Mouse (Mus musculus) left cerebral cortex, postnatal 36 days (tissue): ENCODE measurements around the gene Fhit. TPM values are rescaled to one million over a fixed set of nuclear protein-coding genes. Genes with fewer than 3 reads are reported as not detected.
A peak's percentile ranks its signal among the peaks of the same experiment; 100 is the strongest.
"Not testable (repeated sequence)": the region's sequence is repeated elsewhere in the genome, so short reads cannot be mapped to it uniquely, and the experiment has no call there.

Source experiments
- DNase-seq, 2 experiments: peaks; one replicate each; pipeline ENCODE4 v3.0.0; 2021 to 2022; ENCODE audit warnings: low spot score in 2 of 2, mixed read lengths in 1 of 2
- intact Hi-C: fragments of 180-260 bp; cut with DNase I; formaldehyde crosslinking; loops from one replicate; pipeline ENCODE4 v1.15.1; 2025
- total RNA-seq, 2 experiments: library from RNA; stranded (reverse); gene quantifications; 2 replicates each; pipeline ENCODE4 v1.2.3; 2021

The Fhit gene
- total RNA-seq, 2 experiments from 2014 or later: 5.3 to 6.2 TPM

DNA sequence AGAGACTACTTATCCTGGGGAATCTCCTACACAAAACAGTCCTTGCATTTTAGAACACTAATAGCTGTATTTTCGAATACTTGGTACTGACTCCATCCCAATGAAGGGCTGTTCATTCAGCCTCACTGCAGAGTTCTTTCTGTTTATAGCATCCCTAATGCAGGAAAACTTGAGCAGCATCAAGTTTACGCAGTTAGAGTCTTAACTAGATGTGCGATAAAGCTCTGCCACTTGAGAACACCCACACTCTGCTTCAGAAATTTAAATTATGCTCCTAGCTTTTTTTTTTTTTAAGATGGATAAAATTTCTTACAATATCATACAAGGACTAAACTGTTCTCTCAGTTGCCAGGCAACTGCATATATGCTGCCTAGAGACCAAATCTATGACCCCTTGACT is 183.2 kb downstream of the Fhit start:
- DNase-seq: peak in 1 of 2 experiments; percentile 8
- intact Hi-C loops: no loop called here

GRCm38 (mm10) chr14:10941647-10942046 is 220.2 kb downstream of the Fhit start:
- no peak for DNase-seq
- intact Hi-C loops: no loop called here

- DNase-seq: no peak
- intact Hi-C loops: no loop called here
Measured at GRCm38 (mm10) chr14:10933667-10934066, 228.2 kb downstream of the Fhit start.

DNA sequence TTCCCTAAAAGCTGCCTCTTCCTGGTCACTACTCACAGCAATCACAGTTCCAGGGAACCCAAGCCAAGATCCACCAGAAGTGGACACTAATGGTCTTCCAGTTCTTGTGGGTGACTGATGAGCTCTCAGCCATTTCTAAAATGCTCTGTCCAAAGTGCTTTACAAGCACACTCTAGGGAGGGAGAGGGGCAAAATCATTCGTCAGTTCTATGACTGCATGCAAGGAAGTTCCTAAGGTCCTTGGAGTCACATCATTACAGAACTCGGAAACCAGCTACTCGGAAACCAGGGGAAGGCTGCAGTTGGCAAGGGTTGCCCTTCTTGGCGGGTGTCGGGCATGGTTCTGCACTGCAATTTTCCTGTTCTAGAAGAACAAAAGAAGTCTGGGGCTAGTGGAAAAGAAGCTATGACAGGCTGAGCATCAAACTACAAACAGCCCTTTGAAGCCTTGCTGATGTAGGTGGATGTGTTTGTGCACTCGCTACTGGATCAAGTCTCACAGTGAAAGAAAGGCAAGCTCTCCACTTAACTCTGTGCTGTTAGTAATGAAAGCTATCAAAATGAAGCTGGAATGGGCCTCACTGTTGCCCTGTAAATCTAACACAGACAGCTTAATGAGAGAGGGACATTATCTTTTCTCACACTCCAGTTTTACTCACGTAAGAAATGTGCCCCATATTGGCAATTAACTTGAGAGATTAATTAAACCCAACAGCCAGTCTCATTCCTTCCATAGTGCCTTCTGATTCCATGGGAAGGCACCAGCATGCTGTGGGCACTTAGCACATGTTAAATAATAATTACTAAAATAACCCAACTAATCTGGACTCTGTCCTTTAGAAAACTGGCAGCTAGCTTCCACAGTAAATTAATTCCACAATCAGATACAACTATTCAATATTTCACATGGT is 243.7 kb downstream of the Fhit start:
- intact Hi-C loops: no loop called here
- no peak for DNase-seq

DNA sequence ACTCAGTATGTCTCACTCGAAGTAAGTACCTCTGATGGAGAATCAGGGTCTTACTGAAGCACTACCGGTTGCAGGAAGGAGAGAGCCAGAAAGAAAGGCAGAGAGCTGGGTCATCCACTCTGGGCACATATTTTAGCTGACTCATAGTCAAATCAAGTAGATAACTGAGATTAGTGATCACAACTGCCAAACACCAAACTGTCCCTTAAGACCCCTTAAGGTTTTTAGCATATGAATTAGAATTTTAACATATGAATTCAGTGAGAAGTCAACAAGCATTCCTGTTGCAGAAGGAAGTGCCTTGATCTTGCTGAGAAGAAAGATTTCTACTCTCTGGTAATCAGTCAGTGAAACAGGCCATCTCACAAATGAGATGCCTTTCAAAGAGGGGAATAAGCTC is 253.8 kb downstream of the Fhit start:
- no peak for DNase-seq
- intact Hi-C loops: no loop called here

- intact Hi-C loops: no loop called here
- DNase-seq: no peak
Measured at GRCm38 (mm10) chr14:10882759-10883158, 279.1 kb downstream of the Fhit start.

DNA sequence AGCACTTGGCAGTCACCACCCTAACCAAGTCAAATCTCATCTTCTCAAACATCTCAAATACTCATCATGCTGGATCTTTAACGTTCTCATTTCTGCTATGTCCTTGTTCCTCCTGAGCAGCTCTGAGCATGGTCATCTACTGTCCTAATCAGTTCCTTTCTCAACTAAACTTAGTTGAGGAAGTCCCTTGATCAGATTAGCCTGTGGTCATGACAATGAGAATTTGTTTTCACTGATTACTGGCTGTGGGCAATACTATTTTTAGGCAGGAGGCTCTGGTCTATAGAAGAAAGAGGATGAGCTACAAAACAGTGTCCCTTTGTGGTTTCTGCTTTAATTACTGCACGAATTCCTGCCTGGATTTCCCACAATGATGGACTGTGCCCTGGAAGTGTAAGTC is 281.1 kb downstream of the Fhit start:
- DNase-seq: no peak
- intact Hi-C loops: no loop called here

DNA sequence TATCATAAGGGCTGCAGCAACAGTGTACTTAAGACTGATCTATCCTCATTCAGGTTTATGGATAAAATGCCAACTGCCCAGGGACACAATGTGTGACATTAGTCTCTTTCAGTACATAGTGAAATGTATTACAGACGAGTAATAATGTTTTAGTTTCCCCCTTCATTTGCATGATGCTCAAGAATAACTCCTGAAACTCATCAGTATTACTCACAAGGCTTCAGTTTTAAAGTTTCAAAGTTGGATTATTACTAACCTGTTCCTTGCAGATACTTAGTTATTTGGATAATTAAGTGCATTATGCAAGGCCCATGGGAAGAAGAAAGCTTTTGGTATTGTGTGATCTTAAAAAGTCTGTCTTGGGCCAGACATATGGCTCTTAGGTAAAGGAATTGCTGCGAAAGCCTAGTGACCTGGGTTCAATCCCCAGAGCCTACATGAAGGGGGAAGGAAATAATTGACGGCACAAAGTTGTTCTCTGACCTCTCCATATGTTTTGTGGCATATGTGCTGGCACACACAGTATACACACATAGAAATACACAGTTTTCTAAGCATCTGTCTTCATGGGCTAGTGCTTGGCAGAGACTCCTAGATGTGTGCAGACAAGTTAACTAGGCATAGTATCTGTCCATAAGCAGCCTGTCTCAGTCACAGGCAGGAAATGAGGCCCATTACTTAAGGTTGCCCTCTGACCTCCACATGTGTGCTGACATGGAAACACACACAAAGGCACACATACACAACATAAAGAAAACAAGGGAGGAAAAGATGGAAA is 287.1 kb downstream of the Fhit start:
- DNase-seq: no peak
- intact Hi-C loops: no loop called here

- DNase-seq: no peak
- intact Hi-C loops: no loop called here
Measured at GRCm38 (mm10) chr14:10857606-10858005, 304.2 kb downstream of the Fhit start.

- intact Hi-C loops: no loop called here
- no peak for DNase-seq
Measured at GRCm38 (mm10) chr14:10851936-10852335, 309.9 kb downstream of the Fhit start.

GRCm38 (mm10) chr14:10836001-10836400 is 325.8 kb downstream of the Fhit start:
- no peak for DNase-seq
- intact Hi-C loops: no loop called here

DNA sequence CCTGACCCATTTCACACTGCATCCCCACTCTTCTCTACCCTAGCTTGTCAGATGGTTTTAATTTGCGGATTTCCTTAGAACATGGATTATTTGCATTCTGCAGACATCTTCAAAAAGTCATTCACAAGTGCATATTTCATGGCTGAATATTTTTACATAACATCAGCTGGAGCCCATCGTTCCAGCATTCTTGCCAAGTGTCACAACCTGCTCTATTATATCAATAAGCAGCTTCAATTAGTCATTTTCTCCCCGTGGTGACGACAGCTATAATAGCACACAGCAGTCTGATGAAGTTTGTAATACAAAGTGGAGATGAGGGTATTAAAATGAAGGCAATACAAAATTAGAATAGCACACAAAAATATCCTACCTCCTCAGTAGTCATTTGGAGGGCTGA is 337.0 kb downstream of the Fhit start:
- no peak for DNase-seq
- intact Hi-C loops: no loop called here

DNA sequence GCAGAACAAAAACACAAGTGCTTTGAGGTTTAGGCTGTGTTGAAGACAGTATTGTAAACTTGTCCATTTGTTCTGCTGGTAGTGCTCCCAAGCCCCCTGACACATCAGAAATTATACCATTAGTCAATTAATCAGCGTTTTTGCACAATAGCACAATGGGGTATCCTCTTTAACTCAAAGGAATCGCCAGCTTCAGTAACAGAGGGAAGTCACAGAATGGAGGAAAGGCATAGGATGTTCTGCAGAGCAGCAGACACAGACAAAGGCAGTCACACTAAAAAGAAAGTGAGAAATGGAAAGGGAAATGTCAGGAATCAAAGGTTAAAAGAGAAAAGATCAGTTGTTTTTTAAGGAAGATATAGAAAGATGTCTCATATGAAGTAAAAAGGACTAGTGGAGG is 348.3 kb downstream of the Fhit start:
- no peak for DNase-seq
- intact Hi-C loops: no loop called here

DNA sequence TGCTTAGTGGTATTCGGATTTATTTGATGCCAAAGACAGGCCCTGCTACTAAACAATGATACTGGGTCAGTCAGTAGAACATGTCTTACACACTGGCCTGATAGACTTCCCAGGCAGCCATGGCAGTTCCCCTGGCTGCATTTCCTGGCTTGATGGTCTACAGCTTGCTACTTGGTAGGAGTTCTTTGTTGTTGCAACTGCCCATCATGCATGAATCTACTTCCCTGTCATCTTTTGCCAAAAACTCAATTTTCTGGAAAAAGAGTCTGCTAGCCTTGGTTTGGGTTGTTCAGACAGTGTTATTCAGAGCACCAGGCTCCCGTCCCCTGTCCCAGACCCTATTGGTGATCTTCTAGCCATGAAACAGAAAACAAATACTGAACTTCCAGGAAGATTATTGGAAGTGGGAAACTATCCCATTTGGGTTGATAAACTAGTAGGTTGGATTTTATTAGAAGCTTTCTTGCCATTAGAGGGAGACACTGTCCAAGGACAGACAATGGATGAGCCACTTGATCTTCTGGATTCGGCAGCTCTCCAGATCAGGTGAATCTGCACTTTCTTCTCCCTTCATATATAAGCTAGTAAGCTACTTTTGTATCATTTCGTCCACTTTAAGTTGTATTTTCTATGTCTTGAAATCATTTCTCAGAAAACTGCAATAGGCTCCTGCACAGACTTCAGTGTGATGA is 363.2 kb downstream of the Fhit start:
- intact Hi-C loops: no loop called here
- no peak for DNase-seq

DNA sequence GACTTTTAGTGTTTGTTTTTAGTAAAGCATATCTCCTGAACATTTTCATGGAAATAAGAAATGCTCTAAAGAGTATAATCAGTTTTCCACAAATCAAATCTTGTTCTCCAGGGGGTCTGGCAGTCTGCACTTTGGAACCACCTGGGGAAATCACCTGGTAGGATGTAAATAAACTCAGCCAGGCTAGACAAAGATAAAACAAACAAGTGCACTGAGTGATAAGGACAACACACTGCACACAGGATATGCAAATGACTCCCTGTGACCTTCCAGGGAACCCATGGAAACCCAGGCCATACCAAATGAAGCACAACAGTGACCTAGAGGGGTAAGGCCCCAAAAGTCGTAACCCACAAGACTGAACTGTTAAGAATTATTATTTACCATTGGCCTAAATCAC is 364.2 kb downstream of the Fhit start:
- DNase-seq: no peak
- intact Hi-C loops: no loop called here

- intact Hi-C loops: no loop called here
- DNase-seq: no peak
Measured at GRCm38 (mm10) chr14:10795498-10796075, 366.2 kb downstream of the Fhit start.

DNA sequence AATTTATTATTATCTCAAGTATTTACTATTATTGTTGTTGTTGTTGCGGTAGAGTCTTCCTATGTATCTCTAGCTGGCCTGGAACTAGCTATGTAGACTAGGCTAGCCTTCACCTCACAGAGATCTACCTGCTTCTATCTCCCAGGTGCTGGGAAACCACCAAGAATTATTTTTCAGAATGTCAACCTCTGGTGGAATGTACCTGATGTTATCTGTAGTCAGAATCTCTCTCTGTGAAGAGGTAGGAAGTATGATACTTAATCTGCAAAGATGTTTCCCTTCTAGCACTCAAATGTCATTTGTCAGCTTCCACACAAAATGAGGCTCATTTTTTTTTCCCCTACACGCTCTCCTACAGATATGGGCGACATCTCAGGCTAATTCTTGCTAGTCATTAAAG is 377.9 kb downstream of the Fhit start:
- intact Hi-C loops: no loop called here

DNA sequence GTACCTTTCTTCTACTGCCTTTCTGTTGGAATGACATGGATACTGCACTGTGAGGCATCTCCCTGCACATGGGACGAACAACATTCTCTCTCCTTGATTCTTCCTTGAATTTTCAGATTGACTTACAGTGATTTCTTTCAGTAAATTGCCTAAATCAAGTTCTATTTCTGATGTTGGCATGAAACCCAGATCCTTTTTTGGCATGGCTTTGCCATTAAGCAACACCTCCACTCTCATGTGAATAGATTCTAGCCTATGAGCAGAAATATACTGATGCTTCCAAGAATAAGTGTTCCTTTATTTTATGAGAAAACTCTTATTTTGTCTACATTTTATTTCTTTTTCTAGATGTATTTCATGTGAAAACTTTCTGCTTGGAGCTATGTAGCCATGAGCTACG is 383.1 kb downstream of the Fhit start:
- intact Hi-C loops: no loop called here
- no peak for DNase-seq

More for the DNA sequence above, 377.9 kb downstream of the Fhit start:
- no peak for DNase-seq

DNA sequence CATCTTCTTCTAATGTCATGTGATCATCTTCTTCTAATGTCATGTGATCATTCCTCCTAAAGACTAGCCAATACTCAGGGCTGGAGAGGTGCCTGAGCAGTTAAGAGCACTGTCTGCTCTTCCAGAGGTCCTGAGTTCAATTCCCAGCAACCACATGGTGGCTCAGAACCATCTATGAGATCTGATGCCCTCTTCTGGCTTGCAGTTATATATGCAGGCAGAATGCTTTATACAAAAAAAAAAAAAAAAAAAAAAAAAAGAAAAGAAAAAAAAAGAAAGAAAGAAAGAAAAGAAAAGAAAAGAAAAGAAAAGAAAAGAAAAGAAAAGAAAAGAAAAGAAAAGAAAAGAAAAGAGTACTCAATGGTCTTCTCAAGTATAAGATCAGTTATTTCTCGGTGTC is 407.0 kb downstream of the Fhit start:
- DNase-seq, intact Hi-C loops: not testable (repeated sequence)

DNA sequence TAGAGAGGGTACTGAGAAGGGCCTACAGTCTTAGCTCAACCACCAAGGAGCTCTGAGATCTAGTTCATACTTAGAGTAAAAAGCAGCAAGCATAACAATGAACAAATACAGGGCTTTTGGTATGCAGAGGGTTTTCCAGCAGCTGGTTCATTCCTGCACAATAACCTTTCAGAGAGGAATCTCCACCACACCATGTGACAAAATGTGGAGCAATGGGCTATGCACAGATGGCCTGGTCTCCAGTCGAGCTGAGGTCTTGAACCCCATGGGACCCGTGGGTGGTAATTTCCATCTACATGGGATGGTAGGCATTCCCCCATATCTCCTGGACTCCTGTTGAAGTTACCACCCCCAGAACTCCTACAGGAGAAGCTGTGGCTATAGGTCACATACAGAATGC is 423.8 kb downstream of the Fhit start:
- intact Hi-C loops: no loop called here

More for the DNA sequence above, 423.8 kb downstream of the Fhit start:
- DNase-seq: no peak
